Mouse (Mus musculus) activated CD4-positive, CD25-positive, alpha-beta regulatory T cell, adult 9 weeks (primary cell): ENCODE measurements around the gene Scgb2b26. TPM values are rescaled to one million over a fixed set of nuclear protein-coding genes. Genes with fewer than 3 reads are reported as not detected.

ENCODE experiments used
- polyA plus RNA-seq: library from polyadenylated mRNA; unstranded; fragments of 100-300 nt; shearing (Covaris generic); gene quantifications from one replicate; pipeline ENCODE4 v1.2.1, GENCODE M21; 2017

Gene Scgb2b26
- polyA plus RNA-seq, result not detected

GRCm38 (mm10) chr7:33944940-33945339 lies at the start of gene Scgb2b26:
Gene Scgb2b26, minus strand, starts transcription at chr7:33945040.

Other genes starting within 250 kb of the Scgb2b26 start
- not detected for gene Scgb2b24, start 205.7 kb downstream of the Scgb2b26 start, polyA plus RNA-seq
- not detected for gene Scgb1b24, start 201.2 kb downstream of the Scgb2b26 start, polyA plus RNA-seq
- not detected for gene Scgb2b27, start 68.9 kb upstream of the Scgb2b26 start, polyA plus RNA-seq
- not detected for gene Scgb1b27, start 76.4 kb upstream of the Scgb2b26 start, polyA plus RNA-seq
- gene Scgb1b30, start 150.4 kb upstream of the Scgb2b26 start, polyA plus RNA-seq, result not detected
- gene Wtip, start 188.2 kb upstream of the Scgb2b26 start, polyA plus RNA-seq, result not detected
- 154 TPM for gene Uba2, start 224.6 kb upstream of the Scgb2b26 start, polyA plus RNA-seq